Mouse (Mus musculus): ENCODE measurements around the gene Hsd17b11.

DNA sequence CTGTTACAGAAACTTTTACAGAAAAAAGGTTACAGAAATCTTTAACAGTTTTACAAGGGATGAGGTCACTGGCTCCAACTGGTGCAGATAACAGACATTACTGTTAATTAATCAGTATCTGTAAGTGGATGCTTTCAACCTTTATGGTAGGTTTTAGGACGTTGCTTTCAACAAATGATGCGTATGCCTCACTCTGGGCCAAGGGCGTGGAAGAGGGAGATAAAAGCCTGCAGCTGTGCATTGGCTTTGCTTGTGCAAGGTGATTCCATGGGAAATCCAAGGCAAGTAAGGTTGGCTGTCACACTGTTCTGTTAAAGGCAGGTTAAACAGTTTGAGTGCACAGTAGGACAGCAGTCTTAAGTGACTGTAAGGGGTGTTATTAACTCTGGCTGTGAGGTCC, 14.9 kb downstream of the Hsd17b11 start:
- TF ChIP-seq JUND (IDR thresholded peaks at IDR 0.05; ENCODE audit: low read depth, low read length) = no peak
- TF ChIP-seq CHD2 (IDR thresholded peaks at IDR 0.05; ENCODE audit: low read length) = no peak
